Mouse (Mus musculus): ENCODE measurements around the gene Espnl.

- no peak for TF ChIP-seq CTCF (IDR thresholded peaks at IDR 0.05; ENCODE audit: control insufficient read depth, insufficient read depth, insufficient read length)
- no peak for TF ChIP-seq MYOG (IDR thresholded peaks at IDR 0.05; ENCODE audit: control insufficient read depth, extremely low read depth, insufficient read length)
- TF ChIP-seq MAX (IDR thresholded peaks at IDR 0.05): no peak
- no peak for TF ChIP-seq CEBPB (IDR thresholded peaks at IDR 0.05; ENCODE audit: low read depth)
- no peak for TF ChIP-seq USF1 (IDR thresholded peaks at IDR 0.05; ENCODE audit: low read depth)
Observed at GRCm38 (mm10) chr1:91301206-91301920, 20.5 kb upstream of the Espnl start.
